ENCODE assay signal across 8 mouse cellular contexts in the genomic region with DNA sequence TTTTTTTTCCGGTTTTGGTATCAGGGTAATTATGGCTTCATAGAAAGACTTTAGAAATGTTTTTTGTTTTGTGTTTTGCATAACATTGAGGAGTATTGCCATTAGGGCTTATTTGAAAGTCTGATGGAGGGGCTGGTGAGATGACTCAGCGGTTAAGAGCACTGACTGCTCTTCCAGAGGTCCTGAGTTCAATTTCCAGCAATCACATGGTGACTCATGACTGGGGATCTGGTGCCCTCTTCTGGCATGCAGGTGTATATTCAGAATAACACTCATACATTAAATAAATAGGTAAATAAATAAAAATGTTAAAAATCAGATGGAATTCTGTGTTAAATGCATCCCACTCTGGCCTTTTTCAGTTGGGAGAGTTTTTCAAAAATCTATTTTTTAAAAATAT. TPM values are rescaled to one million over a fixed set of nuclear protein-coding genes. Genes with fewer than 3 reads are reported as not detected.
DNase-seq lines count a peak whose midpoint lies in the region; ATAC-seq and TF ChIP-seq lines count a peak whose summit lies in the region.

No protein-coding gene starts in this region.

- no peak overlapping the region for H3K27ac ChIP-seq in heart, adult 2 months
- H3K27ac ChIP-seq in heart, embryonic 12.5 days (ENCODE audit: poor library complexity, severe bottlenecking): no peak overlapping the region
- no peak overlapping the region for H3K27ac ChIP-seq in ES-E14 (ENCODE audit: insufficient read depth, low read depth, low read length, poor library complexity, severe bottlenecking)
- H3K27ac ChIP-seq in hindbrain, embryonic 11.5 days (ENCODE audit: low read depth, low read length): no peak overlapping the region

- H3K4me1 ChIP-seq in heart, adult 2 months (ENCODE audit: control insufficient read depth, insufficient read depth, low read length): no peaks in the 10 kb centered on the region
- no peaks in the 10 kb centered on the region; the same call in 1 of the 2 replicates for H3K4me1 ChIP-seq in heart, embryonic 12.5 days (replicated peaks)
- H3K4me1 ChIP-seq in ES-E14 (ENCODE audit: control insufficient read depth in 2 of 2, insufficient read depth in 2 of 2, low read length in 2 of 2, poor library complexity in 1 of 2): peaks cover 0 to 4% of the 10 kb centered on the region in 2 experiments; a peak in 2 of 4 replicates
- H3K4me1 ChIP-seq in hindbrain, embryonic 11.5 days (replicated peaks; ENCODE audit: control insufficient read depth, insufficient read depth, low read length): no peaks in the 10 kb centered on the region

- no peak overlapping the region for H3K4me2 ChIP-seq in heart, embryonic 12.5 days
- H3K4me2 ChIP-seq in hindbrain, embryonic 11.5 days (replicated peaks; ENCODE audit: low read depth, low read length): no peak overlapping the region

- in situ Hi-C loops in ES-E14 (cut with MboI; ENCODE audit: low sequenced_read_pairs in 2 of 2, unreplicated experiment in 2 of 2): no loop called here

- H3K27me3 ChIP-seq in heart, adult 2 months (ENCODE audit: control insufficient read depth, insufficient read depth, low read length): no peaks in the 10 kb centered on the region
- H3K27me3 ChIP-seq in heart, embryonic 12.5 days (replicated peaks): peaks cover 29% of the 10 kb centered on the region
- peaks cover 17% of the 10 kb centered on the region for H3K27me3 ChIP-seq in hindbrain, embryonic 11.5 days (ENCODE audit: control insufficient read depth, insufficient read depth, low read length)

- no peak for ATAC-seq in heart, embryonic 12.5 days (ENCODE audit: insufficient number of reproducible peaks, low FRiP score)
- ATAC-seq in hindbrain, embryonic 11.5 days (ENCODE audit: low FRiP score): no peak

- H3K9me3 ChIP-seq in heart, embryonic 12.5 days (replicated peaks): no peaks in the 10 kb centered on the region
- H3K9me3 ChIP-seq in ES-E14 (ENCODE audit: control insufficient read depth, insufficient read depth, low read depth, low read length): no peaks in the 10 kb centered on the region
- H3K9me3 ChIP-seq in hindbrain, embryonic 11.5 days (ENCODE audit: control insufficient read depth, low read length): no peaks in the 10 kb centered on the region

- no peaks in the 10 kb centered on the region for H3K79me2 ChIP-seq in heart, adult 2 months (replicated peaks; ENCODE audit: control insufficient read depth, insufficient read depth, low read length)

- H3K9ac ChIP-seq in heart, adult 2 months (ENCODE audit: low read depth, low read length): no peak overlapping the region
- H3K9ac ChIP-seq in heart, embryonic 12.5 days: no peak overlapping the region
- H3K9ac ChIP-seq in ES-E14 (ENCODE audit: insufficient read depth, low read depth, low read length, poor library complexity, severe bottlenecking): no peak overlapping the region
- H3K9ac ChIP-seq in hindbrain, embryonic 11.5 days (ENCODE audit: low read depth, low read length): no peak overlapping the region

- TF ChIP-seq EP300 in heart, adult 2 months (IDR thresholded peaks at IDR 0.05; ENCODE audit: insufficient read depth, low read depth, low read length): no peak

- TF ChIP-seq POLR2A in heart, adult 2 months (IDR thresholded peaks at IDR 0.05; ENCODE audit: insufficient read depth, low read depth, low read length): no peak

- intact Hi-C loops in heart, adult 2 months (cut with DNase I): loop anchor here (2.0 to 5.0 kb wide), 2 partner anchors 76 to 508 kb away; no protein-coding TSS in a partner anchor

- peak; percentile 7 to 41 for DNase-seq in heart, adult 2 months
- DNase-seq in 3T3-L1 (ENCODE audit: low read depth, low spot score) (peak; percentile 61), ES-E14 (ENCODE audit: low read depth, low spot score) (no peak)
- peak; percentile 15 for DNase-seq in kidney, postnatal 14 days
- DNase-seq in hindbrain, embryonic 11.5 days (ENCODE audit: low spot score): no peak
- no peak for DNase-seq in ovary, postnatal 14 days (ENCODE audit: low spot score)
- no peak for DNase-seq in layer of hippocampus, postnatal 14 days (ENCODE audit: low spot score in 2 of 2)

- H3K4me3 ChIP-seq in heart, adult 2 months: no peak overlapping the region
- H3K4me3 ChIP-seq in heart, embryonic 12.5 days: no peak overlapping the region
- H3K4me3 ChIP-seq in ES-E14 (ENCODE audit: insufficient read depth in 1 of 2, low read depth in 1 of 2, low read length in 2 of 2, poor library complexity in 1 of 2, severe bottlenecking in 1 of 2): no peak overlapping the region
- no peak overlapping the region for H3K4me3 ChIP-seq in hindbrain, embryonic 11.5 days (ENCODE audit: low read depth, low read length)

- H3K36me3 ChIP-seq in heart, adult 2 months (ENCODE audit: control insufficient read depth, insufficient read depth, low read length): no peaks in the 10 kb centered on the region
- H3K36me3 ChIP-seq in heart, embryonic 12.5 days: no peaks in the 10 kb centered on the region
- no peaks in the 10 kb centered on the region for H3K36me3 ChIP-seq in ES-E14 (ENCODE audit: control insufficient read depth, insufficient read depth, low read length, poor library complexity, severe bottlenecking)
- H3K36me3 ChIP-seq in hindbrain, embryonic 11.5 days (ENCODE audit: control insufficient read depth, insufficient read depth, low read length): no peaks in the 10 kb centered on the region

- peak; percentile 75 for TF ChIP-seq CTCF in heart, adult 2 months (IDR thresholded peaks at IDR 0.05)

- whole genome bisulfite sequencing in heart, adult 2 months: 72% methylated on average over 2 of the region's 2 CpGs
- 62% methylated on average over 2 of the region's 2 CpGs for WGBS in heart, embryonic 12.5 days
- 70% methylated on average over 2 of the region's 2 CpGs for WGBS in hindbrain, embryonic 11.5 days

TF ChIP-seq in ES-E14, 5 proteins besides CTCF, POLR2A, EP300 and RAD21:
- peak; percentile 63 for TF ChIP-seq MAFK (IDR thresholded peaks at IDR 0.05; ENCODE audit: insufficient read depth, low read depth, low read length)
- TF ChIP-seq ZNF384 (IDR thresholded peaks at IDR 0.05; ENCODE audit: low read depth, low read length): no peak
- TF ChIP-seq HCFC1 (IDR thresholded peaks at IDR 0.05; ENCODE audit: borderline replicate concordance, insufficient read depth, low read length): no peak
- 0 out of 2 replicates have a peak, but pooled peaks have one; percentile 4 for TF ChIP-seq ZC3H11A (IDR thresholded peaks at IDR 0.05; ENCODE audit: borderline replicate concordance, low read depth, low read length)
- no peak for TF ChIP-seq CHD2 (IDR thresholded peaks at IDR 0.05; ENCODE audit: low read depth, low read length)
TF ChIP-seq in ES-E14: peak in this region for 2.

RNA-seq across cellular contexts. Expression of a gene that starts 9.3 kb away (rescaled TPM):
- total RNA-seq in heart, adult 2 months (2021): 10 to 100 TPM; 21.4 to 28.0 TPM
- 4.1 and 7.8 TPM in 2 replicates for polyA plus RNA-seq in heart, adult 2 months (2012; rRNA removed)
- polyA plus RNA-seq in heart, embryonic 12.5 days (2016; fragmentation: Nextera tagmentation; extraction: Ambion mirVana): 35.4 and 35.7 TPM in 2 replicates
- 50.8 and 69.9 TPM in 2 replicates for total RNA-seq in ES-E14 (2012; rRNA removed)
- polyA plus RNA-seq in hindbrain, embryonic 11.5 days (2014; fragmentation: Nextera tagmentation; extraction: Ambion mirVana): 41.0 and 41.1 TPM in 2 replicates
- total RNA-seq in layer of hippocampus, postnatal 14 days (2021): 10 to 100 TPM; 47.6 to 54.1 TPM

Comparison
In these comparisons a context has a peak if more than half of its experiments do, and no peak if none do; other contexts are left out.
1. DNase-seq: peak in heart, adult 2 months (2 of 2), 3T3-L1 (single experiment) and kidney, postnatal 14 days (single experiment); none in ES-E14 (single experiment), hindbrain, embryonic 11.5 days (single experiment), ovary, postnatal 14 days (single experiment) and layer of hippocampus, postnatal 14 days (0 of 2).